Mouse (Mus musculus) limb, embryonic 15.5 days (tissue): ENCODE results near the gene Wnt16. TPM values are rescaled to one million over a fixed set of nuclear protein-coding genes. Genes with fewer than 3 reads are reported as not detected.

ENCODE experiments used
- polyA plus RNA-seq: library from polyadenylated mRNA; unstranded; fragments of >200 nt; fragmentation: Nextera tagmentation; extraction: Ambion mirVana; gene quantifications from 2 replicates; pipeline ENCODE4 v1.2.1, GENCODE M21; 2015

The Wnt16 gene
- polyA plus RNA-seq, 1 experiment from 2014 or later: 7.7 TPM

Other genes with a start within 250 kb of the Wnt16 start
- 64.3 and 64.4 TPM in 2 replicates for gene Fam3c, start 68.0 kb downstream of the Wnt16 start, polyA plus RNA-seq